Mouse (Mus musculus) granulocyte monocyte progenitor cell, adult 5-6 weeks (primary cell): Measurements from ENCODE around the gene Cyp2t4. TPM values are rescaled to one million over a fixed set of nuclear protein-coding genes. Genes with fewer than 3 reads are reported as not detected.

ENCODE experiments used
- ATAC-seq: replicated peaks from 2 replicates; pipeline ENCODE4 v1.8.0; 2016; ENCODE audit warnings: mild to moderate bottlenecking, moderate TSS enrichment, inconsistent platforms; ENCODE audit not compliant: poor library complexity, severe bottlenecking
- total RNA-seq, 2 experiments: library from RNA; stranded (forward) in 1 of 2; stranded (reverse) in 1 of 2; fragments of 200-712, 200-1000 nt in 1 of 2; fragments of >200 nt in 1 of 2; fragmentation: Nextera tagmentation in 1 of 2; gene quantifications; 2 replicates each; pipeline ENCODE4 v1.2.3; 2014 to 2017

The Cyp2t4 gene
- total RNA-seq, 2 experiments from 2014 or later = not detected

- ATAC-seq = peak; percentile 91
Measured at GRCm38 (mm10) chr7:27159882-27160281, 6.4 kb downstream of the Cyp2t4 start.

DNA sequence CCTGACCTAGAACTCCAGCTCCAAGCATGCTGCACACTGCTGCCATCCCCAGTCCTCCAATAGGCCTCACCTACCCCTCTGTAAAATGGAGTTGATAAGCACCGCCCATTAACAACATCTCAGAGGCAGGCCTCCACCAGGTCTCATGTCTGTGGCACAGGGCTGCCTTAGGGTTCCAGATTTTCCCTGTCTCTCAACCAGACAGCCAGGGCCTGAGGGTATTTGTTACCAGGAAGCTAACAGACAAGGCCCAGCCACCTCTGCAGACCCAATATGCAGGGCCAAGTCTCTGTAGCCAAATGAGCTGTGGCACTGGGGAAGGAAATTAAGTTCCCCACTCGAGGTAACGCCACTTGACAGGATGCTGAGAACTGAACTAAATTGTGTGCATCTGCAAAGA lies 7.4 kb downstream of the Cyp2t4 start:
- ATAC-seq = no peak

- ATAC-seq = no peak
Measured at GRCm38 (mm10) chr7:27161744-27162143, 8.2 kb downstream of the Cyp2t4 start.

DNA sequence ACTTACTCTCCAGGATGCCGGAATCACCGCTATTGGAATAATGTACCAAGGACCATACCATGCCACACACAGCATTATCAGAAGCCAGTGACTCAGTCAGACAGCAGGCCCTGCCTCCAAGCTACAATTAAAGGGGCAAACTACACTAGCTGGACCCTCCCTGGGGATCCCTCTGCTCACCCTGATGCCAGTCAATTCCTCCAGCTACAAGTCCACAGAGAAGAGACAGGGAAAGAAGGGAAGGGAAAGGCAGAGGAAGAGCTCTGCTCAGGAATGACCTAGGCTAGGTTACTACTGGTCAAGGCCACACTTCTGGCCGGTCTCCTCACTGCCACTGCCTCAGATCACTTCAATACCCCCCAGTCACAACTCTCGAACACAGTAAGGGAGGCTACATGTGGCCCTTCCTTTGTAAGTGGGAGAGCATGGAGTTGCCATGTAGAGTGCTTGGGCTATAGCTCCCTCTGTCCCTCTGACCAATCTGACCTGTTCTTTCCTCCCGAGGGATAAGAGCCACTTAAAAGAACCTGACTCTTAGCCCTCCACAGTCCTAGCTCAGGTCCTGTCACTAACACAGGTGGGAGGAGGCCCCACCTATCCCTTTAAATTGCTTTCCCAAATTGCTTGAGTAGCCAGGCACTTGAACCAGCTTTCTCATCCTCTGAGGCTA lies 9.4 kb downstream of the Cyp2t4 start:
- no peak for ATAC-seq

DNA sequence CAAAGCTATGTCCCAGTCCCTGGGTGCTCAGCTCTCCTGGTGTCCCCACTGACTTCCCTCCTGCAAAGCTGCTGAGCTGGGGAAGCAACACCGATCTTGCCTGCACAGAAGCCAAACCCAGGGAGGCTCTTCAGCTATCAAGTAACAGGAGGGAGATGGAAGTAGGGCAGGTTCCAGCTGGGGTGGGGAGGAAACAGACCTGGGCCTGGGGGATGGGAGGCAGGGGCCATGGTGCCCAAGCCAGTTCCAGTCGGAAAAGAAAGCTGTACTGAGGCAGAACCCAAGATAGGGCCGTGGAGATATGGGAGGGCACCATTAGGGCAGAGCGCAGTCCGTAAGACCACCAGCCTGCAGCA lies 9.9 kb downstream of the Cyp2t4 start:
- no peak for ATAC-seq

DNA sequence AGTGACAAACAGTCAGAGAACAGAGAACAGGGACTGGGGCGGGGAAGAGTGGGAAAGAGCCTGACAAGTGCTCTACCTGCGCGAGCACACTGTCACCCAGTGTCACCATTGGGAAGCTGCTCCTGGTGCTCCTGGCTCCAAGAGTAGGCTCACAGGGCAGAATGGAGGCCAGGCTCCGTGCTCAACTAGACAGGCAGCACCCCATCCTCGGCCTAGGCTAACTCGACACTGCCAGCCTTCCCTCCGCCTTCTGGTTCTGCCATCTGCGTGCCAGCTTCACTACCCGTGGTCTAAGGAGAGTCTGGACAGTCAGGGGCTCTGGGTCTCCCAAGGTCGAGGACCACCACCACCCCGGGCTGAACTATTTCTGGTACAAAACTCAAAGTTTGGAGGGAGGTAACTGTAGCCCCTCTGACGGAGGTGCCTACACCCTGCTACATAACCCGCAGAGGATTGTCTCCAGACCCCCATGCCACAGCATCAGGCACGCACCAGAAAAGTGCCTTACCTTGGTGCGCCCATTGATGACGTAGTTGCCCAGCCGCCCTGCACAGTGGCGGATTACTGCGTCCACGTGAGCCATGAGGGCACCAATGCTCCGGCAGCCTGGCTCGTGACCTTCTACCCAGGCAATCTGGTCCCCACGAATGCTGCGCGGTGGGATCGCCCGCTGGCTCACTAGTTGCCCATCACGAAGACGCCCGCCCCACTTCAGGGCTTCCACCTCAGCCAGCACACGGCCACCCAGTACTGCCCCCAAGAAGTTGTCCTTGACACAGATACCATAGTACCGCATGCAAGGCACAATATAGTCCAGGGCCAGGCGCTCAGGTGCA lies 10.8 kb downstream of the Cyp2t4 start:
- ATAC-seq = no peak

GRCm38 (mm10) chr7:27165007-27165655 lies 11.6 kb downstream of the Cyp2t4 start:
- no peak for ATAC-seq

- no peak for ATAC-seq
Measured at GRCm38 (mm10) chr7:27165696-27166095, 12.2 kb downstream of the Cyp2t4 start.

DNA sequence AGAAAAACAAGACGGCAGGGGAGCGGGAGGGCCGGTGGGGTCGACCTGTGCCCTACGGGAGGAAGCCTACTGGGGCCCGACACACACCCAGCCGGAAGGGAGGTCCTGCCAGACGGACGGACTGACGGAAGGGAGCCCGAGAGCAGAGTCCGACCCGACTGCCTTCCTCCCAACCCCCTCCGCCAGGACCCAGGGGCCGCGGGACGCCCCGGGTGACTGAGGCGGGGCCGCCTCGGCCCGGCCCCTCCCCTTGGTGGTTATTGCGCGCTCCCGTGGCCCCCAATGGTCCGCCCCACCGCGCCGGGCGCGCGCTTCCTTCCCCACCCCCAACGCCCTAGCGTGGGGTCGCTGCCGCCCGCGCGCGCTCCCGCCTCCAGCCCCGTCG lies 12.7 kb downstream of the Cyp2t4 start:
- ATAC-seq = peak; percentile 72

GRCm38 (mm10) chr7:27166614-27167474 lies 13.3 kb downstream of the Cyp2t4 start, which contains the start of gene Egln2:
Gene Egln2 (minus strand): TSS chr7:27166802.
- ATAC-seq = peak; percentile 61

GRCm38 (mm10) chr7:27167475-27168094 lies 14.1 kb downstream of the Cyp2t4 start:
- ATAC-seq = peak; percentile 15

DNA sequence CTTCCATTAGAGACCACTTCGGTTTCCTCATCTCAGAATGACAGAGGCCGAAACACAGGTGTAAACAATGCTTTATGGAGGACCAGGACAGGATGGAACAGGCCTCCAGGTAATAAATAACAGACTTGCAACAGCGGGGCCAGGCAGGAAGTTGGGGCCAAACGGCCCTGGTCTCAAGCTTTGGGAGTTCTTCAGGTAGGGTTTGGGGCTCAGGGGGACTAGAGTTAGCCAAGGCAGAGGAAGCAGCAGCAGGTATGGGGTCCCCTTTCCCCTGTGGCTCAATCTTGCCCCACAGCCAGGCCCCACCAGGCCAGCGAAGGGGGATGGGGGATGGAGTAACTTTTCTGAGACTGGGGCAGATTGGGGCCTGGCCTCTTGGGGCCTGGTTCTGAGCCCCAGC lies 14.9 kb downstream of the Cyp2t4 start:
- no peak for ATAC-seq

GRCm38 (mm10) chr7:27170981-27171380 lies 17.5 kb downstream of the Cyp2t4 start:
- ATAC-seq = no peak

- no peak for ATAC-seq
Measured at GRCm38 (mm10) chr7:27174496-27174895, 21.0 kb downstream of the Cyp2t4 start.

DNA sequence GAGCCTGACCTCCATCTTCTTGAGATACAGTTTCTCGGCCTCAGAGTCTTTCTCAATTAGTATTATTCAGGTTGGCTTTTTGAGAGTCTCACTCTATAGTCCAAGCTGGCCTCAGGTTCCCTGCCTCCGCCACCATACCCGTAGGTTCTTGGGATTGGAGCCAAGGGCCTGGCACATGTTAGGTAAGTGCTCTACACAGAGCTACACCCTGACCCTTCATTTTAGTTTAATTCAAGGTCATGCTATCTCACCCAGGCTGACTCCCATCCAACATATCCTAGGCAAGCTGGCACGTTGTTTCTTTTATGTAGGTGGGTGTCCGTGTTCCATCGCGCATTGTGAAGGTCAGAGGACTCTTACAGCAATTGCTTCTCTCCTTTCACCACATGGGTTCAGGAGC lies 21.4 kb downstream of the Cyp2t4 start:
- ATAC-seq = no peak

DNA sequence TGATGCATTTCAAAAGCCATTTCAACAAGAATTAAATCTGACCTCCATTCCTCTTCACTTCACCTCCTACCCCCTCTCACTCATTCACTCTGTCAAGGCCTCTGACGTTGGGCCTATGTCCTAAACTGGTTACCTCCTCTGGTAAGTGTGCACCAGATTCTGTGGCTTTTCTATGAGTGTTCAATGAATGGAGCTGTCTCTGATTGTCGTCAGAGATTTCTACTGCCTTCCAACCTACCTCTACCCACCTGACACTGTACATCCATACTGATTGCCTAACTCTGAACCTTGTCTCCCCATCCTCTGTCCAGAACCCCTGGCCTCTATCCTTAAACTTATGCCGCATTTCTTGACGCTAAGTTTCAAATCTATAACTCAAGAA lies 24.4 kb downstream of the Cyp2t4 start:
- peak; percentile 1; the same call in 1 of the 2 replicates for ATAC-seq

DNA sequence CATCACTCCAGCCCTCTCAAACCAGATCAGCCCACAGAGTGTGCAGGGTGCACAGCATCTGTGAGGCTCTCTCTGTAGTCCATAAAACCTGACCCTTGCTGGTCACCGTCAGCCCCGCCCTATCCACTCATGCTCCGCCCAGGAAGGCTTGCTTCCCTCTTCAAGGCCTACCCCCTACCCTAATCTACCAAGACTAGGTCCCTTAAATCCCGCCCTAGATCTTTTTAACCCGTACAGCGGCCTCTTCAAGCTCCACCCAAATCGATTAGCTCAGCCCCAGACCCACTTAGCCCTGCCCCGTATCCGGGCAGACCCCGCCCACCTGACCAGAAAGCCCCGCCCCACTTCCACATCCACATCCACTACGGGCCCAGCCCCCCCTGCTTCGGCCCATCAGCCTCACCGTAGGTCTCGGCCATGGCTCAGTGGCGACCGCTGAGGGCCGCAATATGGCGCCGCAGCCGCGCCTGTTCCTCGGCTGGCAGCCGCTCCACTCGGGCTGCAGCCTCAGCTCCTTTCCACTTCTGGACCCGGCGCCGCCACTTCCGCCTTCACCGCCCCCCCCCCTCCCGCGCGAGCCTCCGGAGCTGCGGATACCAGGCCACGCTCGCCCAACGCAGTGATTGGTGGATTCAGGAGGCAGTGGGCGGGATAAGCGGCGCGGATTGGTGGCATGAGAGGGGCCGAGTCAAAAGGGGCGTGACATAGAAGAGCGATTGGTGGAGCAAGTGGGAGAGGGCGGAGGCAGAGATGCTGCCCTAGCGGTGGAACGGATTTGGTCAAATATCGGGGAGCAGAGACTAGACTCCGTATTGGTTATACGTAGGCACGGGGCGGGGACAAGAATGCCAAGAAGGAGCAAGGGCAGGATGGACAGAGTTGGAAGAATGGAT lies 25.1 kb downstream of the Cyp2t4 start, which contains the start of gene Rab4b:
Rab4b (minus strand) TSS at position 573 of the 893 bp plus-strand sequence.
- peak; percentile 89 for ATAC-seq

- no peak for ATAC-seq
Measured at GRCm38 (mm10) chr7:27179217-27179918, 25.9 kb downstream of the Cyp2t4 start.
